Mouse (Mus musculus) myocyte (in vitro differentiated cells): ENCODE data around the gene Pdlim7. TPM values are rescaled to one million over a fixed set of nuclear protein-coding genes. Genes with fewer than 3 reads are reported as not detected.

Experiments used
- H3K27me3 ChIP-seq: one replicate; pipeline ENCODE4 v1.6.1; 2011; ENCODE audit not compliant: control insufficient read depth, insufficient read depth, insufficient read length
- H3K36me3 ChIP-seq: one replicate; pipeline ENCODE4 v1.6.1; 2011; ENCODE audit not compliant: control insufficient read depth, insufficient read depth
- H3K4me2 ChIP-seq: one replicate; pipeline ENCODE4 v1.6.1; 2011; ENCODE audit warnings: low read depth, control low read depth
- H3K4me3 ChIP-seq: one replicate; pipeline ENCODE4 v1.5.1; 2011; ENCODE audit warnings: mild to moderate bottlenecking, control low read depth, moderate library complexity
- H3K79me2 ChIP-seq: one replicate; pipeline ENCODE4 v1.6.1; 2011; ENCODE audit not compliant: control insufficient read depth, insufficient read depth
- H3ac ChIP-seq: one replicate; pipeline ENCODE4 v1.6.1; 2011; ENCODE audit not compliant: control insufficient read depth, insufficient read length
- CEBPB ChIP-seq: IDR thresholded peaks from 2 replicates; pipeline ENCODE4 v1.6.1; 2011; ENCODE audit warnings: mild to moderate bottlenecking, moderate library complexity; ENCODE audit not compliant: poor library complexity, insufficient read depth, severe bottlenecking
- E2F4 ChIP-seq: IDR thresholded peaks from one replicate; pipeline ENCODE4 v1.6.1; 2011; ENCODE audit warnings: mild to moderate bottlenecking, control low read depth, moderate library complexity; ENCODE audit not compliant: insufficient read depth
- MAX ChIP-seq: IDR thresholded peaks from one replicate; pipeline ENCODE4 v1.6.1; 2011; ENCODE audit warnings: low read depth, mild to moderate bottlenecking, control low read depth
- MYOD1 ChIP-seq, 3 experiments: IDR thresholded peaks; one replicate each; pipeline ENCODE4 v1.6.1; 2011; ENCODE audit warnings: control low read depth in 2 of 3, low read depth in 2 of 3, mild to moderate bottlenecking in 2 of 3, moderate library complexity in 1 of 3; ENCODE audit not compliant: insufficient read length in 2 of 3, control insufficient read depth in 1 of 3
- MYOG ChIP-seq, 3 experiments: IDR thresholded peaks; one replicate each; pipeline ENCODE4 v1.6.1; 2011; ENCODE audit warnings: control low read depth in 2 of 3, low read depth in 2 of 3, mild to moderate bottlenecking in 2 of 3; ENCODE audit not compliant: insufficient read length in 2 of 3, control insufficient read depth in 1 of 3, insufficient read depth in 1 of 3
- POLR2A ChIP-seq: IDR thresholded peaks from one replicate; pipeline ENCODE4 v1.6.1; 2011; ENCODE audit warnings: low read depth, mild to moderate bottlenecking, control low read depth, moderate library complexity; ENCODE audit not compliant: insufficient read length
- POLR2AphosphoS2 ChIP-seq: IDR thresholded peaks from one replicate; pipeline ENCODE4 v1.6.1; 2011; ENCODE audit warnings: low read depth, control low read depth; ENCODE audit not compliant: insufficient read length
- REST ChIP-seq: IDR thresholded peaks from one replicate; pipeline ENCODE4 v1.6.1; 2011; ENCODE audit warnings: mild to moderate bottlenecking, control low read depth, moderate library complexity; ENCODE audit not compliant: insufficient read depth, insufficient read length
- SRF ChIP-seq: IDR thresholded peaks from one replicate; pipeline ENCODE4 v1.6.1; 2011; ENCODE audit warnings: low read depth; ENCODE audit not compliant: control insufficient read depth, insufficient read length
- TCF12 ChIP-seq: IDR thresholded peaks from one replicate; pipeline ENCODE4 v1.6.1; 2011; ENCODE audit warnings: mild to moderate bottlenecking, control low read depth; ENCODE audit not compliant: poor library complexity, insufficient read depth, severe bottlenecking
- TCF3 ChIP-seq: IDR thresholded peaks from one replicate; pipeline ENCODE4 v1.6.1; 2011; ENCODE audit warnings: low read depth, control low read depth; ENCODE audit not compliant: insufficient read length
- USF1 ChIP-seq: IDR thresholded peaks from one replicate; pipeline ENCODE4 v1.6.1; 2011; ENCODE audit warnings: low read depth, mild to moderate bottlenecking, control low read depth, moderate library complexity
- polyA plus RNA-seq: library from polyadenylated mRNA; unstranded; fragments of >200 nt; fragmentation: generic; extraction: Trizol; gene quantifications from one replicate; pipeline ENCODE4 v1.2.1, GENCODE M21; 2012; ENCODE audit warnings: missing spikeins

Pdlim7 gene
- polyA plus RNA-seq, 1 experiment, result 553 TPM

- peak overlapping the region; percentile 99 for H3K4me2 ChIP-seq
- H3K4me3 ChIP-seq, result peak overlapping the region; percentile 82
- TF ChIP-seq POLR2AphosphoS2, result peak; percentile 44
- no peak for TF ChIP-seq TCF12
- peak; percentile 89 for TF ChIP-seq SRF
- no peaks in the 10 kb centered on the region for H3K27me3 ChIP-seq
- peak overlapping the region; percentile 77 for H3ac ChIP-seq
- peaks cover 52% of the 10 kb centered on the region for H3K79me2 ChIP-seq
- peaks cover 25% of the 10 kb centered on the region for H3K36me3 ChIP-seq
Observed at GRCm38 (mm10) chr13:55511492-55511861, 2.0 kb downstream of the Pdlim7 start.

- Histone ChIP-seq H3ac (no peak overlapping the region), H3K79me2 (peaks cover 56% of the 10 kb centered on the region), H3K36me3 (peaks cover 25% of the 10 kb centered on the region), H3K4me2 (peak overlapping the region; percentile 99), H3K4me3 (peak overlapping the region; percentile 82), H3K27me3 (no peaks in the 10 kb centered on the region)
- TF ChIP-seq MAX, result no peak
- TF ChIP-seq SRF, result peak; percentile 13
- peak; percentile 81 for TF ChIP-seq POLR2AphosphoS2
- no peak for TF ChIP-seq TCF3
- TF ChIP-seq MYOD1 (IDR thresholded peaks at IDR 0.05; ENCODE audit: control insufficient read depth in 1 of 3, insufficient read length in 2 of 3, low read depth in 2 of 3), result peak in 1 of 3 experiments; percentile 7
- no peak for TF ChIP-seq CEBPB
- TF ChIP-seq USF1, result no peak
- TF ChIP-seq E2F4, result no peak
- no peak for TF ChIP-seq TCF12
- TF ChIP-seq POLR2A, result peak; percentile 44
- no peak for TF ChIP-seq REST
- TF ChIP-seq MYOG (IDR thresholded peaks at IDR 0.05; ENCODE audit: control insufficient read depth in 1 of 3, insufficient read depth in 1 of 3, insufficient read length in 2 of 3, low read depth in 2 of 3), result peak in 1 of 3 experiments; percentile 63
Observed at GRCm38 (mm10) chr13:55510668-55511491, 2.6 kb downstream of the Pdlim7 start.

GRCm38 (mm10) chr13:55510332-55510667, 3.2 kb downstream of the Pdlim7 start:
- Histone ChIP-seq H3K36me3 (peaks cover 31% of the 10 kb centered on the region), H3K79me2 (peaks cover 59% of the 10 kb centered on the region), H3K4me3 (peak overlapping the region; percentile 82), H3K4me2 (peak overlapping the region; percentile 99), H3ac (no peak overlapping the region), H3K27me3 (no peaks in the 10 kb centered on the region)
- no peak for TF ChIP-seq MYOG (IDR thresholded peaks at IDR 0.05; ENCODE audit: control insufficient read depth in 1 of 3, insufficient read depth in 1 of 3, insufficient read length in 2 of 3, low read depth in 2 of 3)
- TF ChIP-seq REST, result no peak
- TF ChIP-seq USF1, result no peak
- peak; percentile 27 for TF ChIP-seq POLR2AphosphoS2
- TF ChIP-seq TCF12, result no peak
- TF ChIP-seq MYOD1 (IDR thresholded peaks at IDR 0.05; ENCODE audit: control insufficient read depth in 1 of 3, insufficient read length in 2 of 3, low read depth in 2 of 3), result no peak
- TF ChIP-seq E2F4, result no peak
- TF ChIP-seq CEBPB, result no peak
- no peak for TF ChIP-seq MAX

- Histone ChIP-seq H3K79me2 (peaks cover 59% of the 10 kb centered on the region), H3K36me3 (peaks cover 47% of the 10 kb centered on the region), H3K27me3 (no peaks in the 10 kb centered on the region), H3K4me2 (peak overlapping the region; percentile 99), H3ac (no peak overlapping the region), H3K4me3 (no peak overlapping the region)
- TF ChIP-seq POLR2AphosphoS2 (peak; percentile 41), CEBPB (no peak)
Observed at GRCm38 (mm10) chr13:55508531-55508930, 4.9 kb downstream of the Pdlim7 start.

GRCm38 (mm10) chr13:55507877-55508276, 5.6 kb downstream of the Pdlim7 start:
- Histone ChIP-seq H3K27me3 (no peaks in the 10 kb centered on the region), H3K36me3 (peaks cover 54% of the 10 kb centered on the region), H3K4me3 (no peak overlapping the region), H3ac (no peak overlapping the region), H3K4me2 (no peak overlapping the region), H3K79me2 (peaks cover 65% of the 10 kb centered on the region)
- peak; percentile 10 for TF ChIP-seq POLR2A
- no peak for TF ChIP-seq MAX
